Mouse (Mus musculus) lung, adult 2 months (tissue): ENCODE measurements around the gene Stim2.

Source experiments
- CTCF ChIP-seq: fragments of 200-500 bp; IDR thresholded peaks from 2 replicates; pipeline ENCODE4 v1.5.1; 2011; ENCODE audit warnings: mild to moderate bottlenecking, low read length, control low read depth; ENCODE audit not compliant: insufficient read depth
- POLR2A ChIP-seq: fragments of 200-500 bp; IDR thresholded peaks from 2 replicates; pipeline ENCODE4 v1.6.1; 2011; ENCODE audit warnings: low read depth, mild to moderate bottlenecking, control low read depth, low read length, borderline replicate concordance; ENCODE audit errors: extremely low read depth

DNA sequence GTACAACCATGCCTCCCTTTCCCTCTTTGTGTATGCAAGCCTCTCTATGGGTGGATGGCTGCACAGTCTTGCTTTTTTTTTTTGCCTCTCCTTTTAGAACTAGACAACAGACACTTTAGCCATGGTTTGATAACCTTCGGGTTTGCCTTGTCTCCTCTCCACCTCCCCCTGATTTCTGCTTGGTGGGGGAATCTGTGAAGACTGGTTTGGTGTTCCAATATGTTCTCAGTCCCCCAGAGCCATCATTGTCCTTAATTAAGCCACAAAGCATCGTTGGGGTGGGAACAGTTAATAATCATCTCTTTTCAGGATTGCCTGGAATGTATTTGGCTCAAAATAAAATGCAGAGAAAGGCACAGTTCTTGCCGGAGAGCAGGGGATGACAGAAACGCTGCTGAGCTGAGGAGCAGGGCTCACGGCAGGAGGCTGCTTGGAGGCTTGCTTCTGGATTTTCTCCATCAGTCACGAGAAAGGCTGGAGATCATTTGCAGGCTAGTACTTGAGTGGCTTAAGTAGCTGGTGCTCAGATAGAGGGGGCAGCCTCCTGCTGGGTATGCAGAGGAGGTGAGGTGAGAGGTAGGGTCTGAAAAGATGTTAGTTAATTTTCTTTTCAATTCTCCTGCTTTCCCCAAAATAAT, 161.0 kb downstream of the Stim2 start:
- TF ChIP-seq CTCF (no peak), POLR2A (no peak)
